Mouse (Mus musculus) kidney, postnatal 0 days (tissue): ENCODE results near the gene Scarf2. TPM values are rescaled to one million over a fixed set of nuclear protein-coding genes. Genes with fewer than 3 reads are reported as not detected.

Source experiments
- ATAC-seq: fragments of 200-750 bp; cut with Nextera tagmentation; replicated peaks from 2 replicates; pipeline ENCODE4 v1.8.0; 2017; ENCODE audit warnings: low read depth, moderate number of reproducible peaks, moderate TSS enrichment, moderate library complexity; ENCODE audit not compliant: low FRiP score
- DNase-seq: peaks from one replicate; pipeline ENCODE4 v3.0.0-alpha.2; 2016; ENCODE audit warnings: low spot score
- H3K27ac ChIP-seq: fragments of 300-500 bp; sonication (generic); 2 replicates; pipeline ENCODE4 v1.5.1; 2014; ENCODE audit warnings: mild to moderate bottlenecking
- H3K27me3 ChIP-seq: fragments of 300-500 bp; sonication (generic); 2 replicates; pipeline ENCODE4 v1.6.1; 2014; ENCODE audit warnings: low read length, mixed read lengths; ENCODE audit not compliant: insufficient read depth
- H3K36me3 ChIP-seq: fragments of 300-500 bp; sonication (generic); 2 replicates; pipeline ENCODE4 v1.6.1; 2014; ENCODE audit warnings: low read length, mixed read lengths; ENCODE audit not compliant: insufficient read depth
- H3K4me1 ChIP-seq: fragments of 300-500 bp; sonication (generic); replicated peaks from 2 replicates; pipeline ENCODE4 v1.6.1; 2014; ENCODE audit warnings: antibody characterized with exemption, low read length, mixed read lengths; ENCODE audit not compliant: insufficient read depth
- H3K4me2 ChIP-seq: fragments of 300-500 bp; sonication (generic); 2 replicates; pipeline ENCODE4 v1.6.1; 2014; ENCODE audit warnings: mild to moderate bottlenecking, low read length, moderate library complexity, mixed read lengths
- H3K4me3 ChIP-seq: fragments of 300-500 bp; sonication (generic); replicated peaks from 2 replicates; pipeline ENCODE4 v1.5.1; 2014; ENCODE audit warnings: low read depth, low read length
- H3K9ac ChIP-seq: fragments of 300-500 bp; sonication (generic); 2 replicates; pipeline ENCODE4 v1.6.1; 2014; ENCODE audit warnings: low read depth, low read length
- H3K9me3 ChIP-seq: fragments of 300-500 bp; sonication (generic); replicated peaks from 2 replicates; pipeline ENCODE4 v1.6.1; 2016; ENCODE audit warnings: low read length, inconsistent platforms, mixed read lengths
- CTCF ChIP-seq: IDR thresholded peaks from 2 replicates; pipeline ENCODE4 v1.5.1; 2016; ENCODE audit warnings: antibody characterized with exemption, low read depth, mild to moderate bottlenecking, moderate library complexity
- WGBS: fragments of 180-500 bp; shearing (Covaris S2); extraction: QIAGEN DNeasy Blood & Tissue Kit; methylation state at CpG from one replicate; pipeline ENCODE4 v1.1.7; 2014; 5-methylcytosine and 5-hydroxymethylcytosine counted together
- polyA plus RNA-seq: library from polyadenylated mRNA; unstranded; fragments of >200 nt; fragmentation: Nextera tagmentation; extraction: Ambion mirVana; gene quantifications from 2 replicates; pipeline ENCODE4 v1.2.1, GENCODE M21; 2015

The Scarf2 gene
- polyA plus RNA-seq, 1 experiment from 2014 or later = 18.7 TPM

DNA sequence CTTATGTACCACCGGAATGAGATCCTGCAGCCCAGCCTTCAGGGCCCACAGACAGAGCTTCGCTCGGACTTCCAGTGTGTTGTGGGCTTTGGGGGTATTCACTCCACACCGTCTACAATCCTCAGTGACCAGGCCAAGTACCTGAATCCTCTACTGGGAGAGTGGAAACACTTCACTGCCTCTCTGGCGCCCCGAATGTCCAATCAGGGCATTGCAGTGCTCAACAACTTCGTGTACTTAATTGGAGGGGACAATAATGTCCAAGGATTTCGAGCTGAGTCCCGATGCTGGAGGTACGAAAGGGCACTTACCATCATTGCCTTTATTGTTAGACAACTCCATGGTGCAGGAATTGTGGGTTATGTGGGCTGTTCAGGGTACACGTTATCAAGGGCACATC is 20.3 kb upstream of the Scarf2 start:
- Histone ChIP-seq H3K27me3 (no peaks in the 10 kb centered on the region), H3K36me3 (peaks cover 38% of the 10 kb centered on the region), H3K9me3 (no peaks in the 10 kb centered on the region), H3K27ac (no peak overlapping the region), H3K4me1 (no peaks in the 10 kb centered on the region), H3K4me3 (no peak overlapping the region), H3K9ac (no peak overlapping the region), H3K4me2 (no peak overlapping the region)
- no peak for ATAC-seq
- DNase-seq = peak; percentile 37
- WGBS = 69% methylated on average over 11 of the region's 11 CpGs
- peak; percentile 66 for TF ChIP-seq CTCF

DNA sequence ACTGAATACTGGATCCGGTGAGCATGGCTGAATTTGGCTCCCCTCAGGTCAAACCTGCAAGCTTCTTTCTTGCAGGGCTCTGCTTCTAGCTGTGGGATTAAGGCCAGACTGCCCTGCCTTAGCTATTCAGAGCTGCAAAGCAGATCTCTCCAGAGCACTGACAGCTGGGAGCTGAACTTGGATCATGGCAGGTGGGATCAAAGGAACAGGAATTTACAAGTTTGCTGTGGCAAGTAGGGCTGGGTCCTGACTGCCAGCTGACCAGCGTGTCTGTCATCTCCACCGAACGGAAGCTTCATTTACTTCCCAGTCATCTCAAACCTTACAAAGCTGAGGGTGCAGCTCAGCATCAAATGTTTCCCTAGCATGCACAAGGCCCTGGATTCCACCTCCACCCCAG is 18.9 kb upstream of the Scarf2 start:
- H3K27ac ChIP-seq = no peak overlapping the region
- H3K9ac ChIP-seq = no peak overlapping the region
- peaks cover 28% of the 10 kb centered on the region for H3K36me3 ChIP-seq
- H3K9me3 ChIP-seq = no peaks in the 10 kb centered on the region
- H3K4me3 ChIP-seq = no peak overlapping the region
- H3K4me1 ChIP-seq = no peaks in the 10 kb centered on the region
- no peak for ATAC-seq
- no peak overlapping the region for H3K4me2 ChIP-seq
- TF ChIP-seq CTCF = no peak
- DNase-seq = no peak
- WGBS = 79% methylated on average over 4 of the region's 4 CpGs
- no peaks in the 10 kb centered on the region for H3K27me3 ChIP-seq

DNA sequence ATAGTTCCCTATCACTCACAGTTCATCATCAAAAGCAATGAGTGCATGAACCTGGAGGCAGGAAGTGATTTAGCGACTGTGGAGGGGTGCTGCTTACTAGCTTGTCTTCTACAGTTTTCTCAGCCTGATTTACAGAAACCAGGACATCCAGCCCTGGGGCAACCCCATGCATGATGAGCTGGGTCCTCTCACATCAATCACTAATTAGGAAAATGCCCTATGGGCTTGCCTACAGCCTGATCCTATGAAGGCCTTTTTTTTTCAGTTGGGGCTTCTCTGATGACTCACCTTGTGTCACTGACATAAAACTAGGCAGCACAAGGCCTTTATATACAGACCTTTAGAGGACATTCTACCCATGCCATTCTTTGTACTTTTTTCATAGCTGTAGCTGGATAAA is 17.4 kb upstream of the Scarf2 start:
- WGBS = 77% methylated on average over 1 of the region's 1 CpGs
- no peak overlapping the region for H3K27ac ChIP-seq
- H3K36me3 ChIP-seq = peaks cover 28% of the 10 kb centered on the region
- TF ChIP-seq CTCF = no peak
- H3K9me3 ChIP-seq = no peaks in the 10 kb centered on the region
- H3K4me3 ChIP-seq = no peak overlapping the region
- no peak overlapping the region for H3K9ac ChIP-seq
- H3K27me3 ChIP-seq = no peaks in the 10 kb centered on the region
- H3K4me2 ChIP-seq = no peak overlapping the region
- H3K4me1 ChIP-seq = no peaks in the 10 kb centered on the region
- ATAC-seq = no peak
- DNase-seq = no peak

DNA sequence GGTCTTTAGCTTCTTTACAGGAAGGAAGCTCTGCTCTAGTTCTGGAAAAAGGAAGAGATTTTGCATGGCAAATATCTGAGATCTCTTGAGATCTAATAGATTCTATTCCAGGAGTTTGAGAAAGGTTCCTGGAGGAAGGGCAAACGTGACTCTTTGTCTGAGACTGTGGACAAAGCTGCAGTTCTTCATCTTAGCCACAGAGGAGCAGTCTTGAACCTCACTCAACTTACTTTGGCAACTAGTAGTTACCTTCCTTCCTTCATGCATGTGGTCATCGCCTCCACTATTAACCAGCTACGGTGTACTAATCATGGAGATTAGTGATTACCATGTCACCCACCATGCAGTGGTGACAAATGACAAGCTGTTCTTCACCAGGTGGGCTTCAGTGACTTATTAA is 11.7 kb upstream of the Scarf2 start:
- Histone ChIP-seq H3K4me2 (no peak overlapping the region), H3K9me3 (no peaks in the 10 kb centered on the region), H3K4me1 (no peaks in the 10 kb centered on the region), H3K27me3 (no peaks in the 10 kb centered on the region), H3K36me3 (peaks cover 36% of the 10 kb centered on the region), H3K27ac (no peak overlapping the region), H3K9ac (0 out of 2 replicates have a peak overlapping the region, but pooled peaks have one; percentile 23), H3K4me3 (no peak overlapping the region)
- TF ChIP-seq CTCF = peak; percentile 65
- ATAC-seq = no peak
- DNase-seq = peak; percentile 58
- 52% methylated on average over 3 of the region's 3 CpGs for WGBS

DNA sequence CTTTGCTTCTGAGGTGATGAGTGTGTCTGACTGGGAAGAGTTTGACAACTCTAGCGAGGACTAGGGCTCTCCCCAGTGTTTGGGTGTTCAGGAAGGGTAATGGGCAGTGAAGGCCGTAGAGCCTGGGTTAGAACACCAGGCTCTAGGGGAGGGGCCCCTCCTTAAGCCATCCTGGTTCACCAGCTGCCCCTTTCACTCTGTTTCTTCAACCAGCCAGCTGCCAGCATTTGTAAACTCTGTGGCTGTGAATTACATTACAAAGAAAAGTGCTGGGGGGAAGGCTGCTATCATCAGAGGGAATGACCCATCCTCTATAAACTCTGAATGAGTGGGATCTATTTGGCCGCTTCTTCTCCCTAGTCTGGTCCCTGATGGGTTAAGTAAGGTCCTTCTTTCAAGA is 4.4 kb upstream of the Scarf2 start:
- H3K36me3 ChIP-seq = peaks cover 12% of the 10 kb centered on the region
- no peak overlapping the region for H3K9ac ChIP-seq
- ATAC-seq (no peak), DNase-seq (no peak)
- H3K4me2 ChIP-seq = no peak overlapping the region
- TF ChIP-seq CTCF = no peak
- no peak overlapping the region for H3K27ac ChIP-seq
- 64% methylated on average over 3 of the region's 3 CpGs for WGBS
- no peaks in the 10 kb centered on the region for H3K9me3 ChIP-seq
- H3K27me3 ChIP-seq = no peaks in the 10 kb centered on the region
- 0 out of 2 replicates have a peak, but pooled peaks cover 6% of the 10 kb centered on the region for H3K4me1 ChIP-seq
- no peak overlapping the region for H3K4me3 ChIP-seq

DNA sequence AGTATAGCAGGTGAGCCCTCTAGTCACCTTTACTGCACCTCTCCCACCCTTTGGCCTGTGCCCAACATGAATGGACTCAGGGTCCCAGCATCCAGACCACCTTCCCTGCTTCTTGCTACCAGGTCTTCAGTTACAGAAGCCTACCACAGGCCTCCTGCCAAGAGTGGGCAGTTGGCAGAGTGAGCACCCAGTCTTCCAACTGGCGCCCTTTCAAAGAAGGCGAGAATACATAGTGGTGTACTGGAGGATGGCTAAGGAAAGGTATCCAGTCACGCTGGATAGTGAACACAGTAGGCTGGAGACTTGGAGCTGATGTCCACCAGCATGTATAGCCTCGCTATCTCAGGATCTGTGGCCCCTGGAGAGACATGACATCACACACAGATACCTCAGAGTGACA is 3.0 kb upstream of the Scarf2 start:
- Histone ChIP-seq H3K4me2 (no peak overlapping the region), H3K9ac (no peak overlapping the region), H3K9me3 (no peaks in the 10 kb centered on the region), H3K4me3 (no peak overlapping the region), H3K36me3 (peaks cover 12% of the 10 kb centered on the region), H3K27me3 (0 out of 2 replicates have a peak, but pooled peaks cover 2% of the 10 kb centered on the region), H3K4me1 (0 out of 2 replicates have a peak, but pooled peaks cover 6% of the 10 kb centered on the region), H3K27ac (no peak overlapping the region)
- no peak for TF ChIP-seq CTCF
- ATAC-seq = no peak
- 89% methylated on average over 4 of the region's 4 CpGs for WGBS
- no peak for DNase-seq

DNA sequence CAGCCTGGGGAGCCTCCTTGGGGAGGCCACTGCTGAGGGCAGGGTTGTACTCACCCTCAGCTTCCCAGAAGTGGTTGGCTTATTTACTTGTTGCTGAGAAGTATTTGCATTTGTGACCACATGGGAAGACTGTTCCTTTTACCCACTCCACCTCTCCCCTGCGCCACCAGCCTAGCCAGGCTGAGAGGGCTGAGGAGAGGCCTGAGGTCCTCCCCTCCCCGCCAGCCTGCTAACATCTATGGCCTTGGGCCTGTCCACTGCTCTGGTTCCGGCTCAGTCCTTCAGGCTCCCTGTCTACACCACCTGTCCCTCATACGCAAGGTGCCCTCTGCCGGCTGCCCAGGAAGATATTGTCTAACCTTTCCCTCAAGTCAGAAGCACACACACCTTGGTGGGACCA is 1.4 kb upstream of the Scarf2 start:
- peak; percentile 16; the same call in 1 of the 2 replicates for TF ChIP-seq CTCF
- H3K9ac ChIP-seq = no peak overlapping the region
- WGBS = 74% methylated on average over 5 of the region's 5 CpGs
- H3K4me1 ChIP-seq = 0 out of 2 replicates have a peak, but pooled peaks cover 6% of the 10 kb centered on the region
- peaks cover 7% of the 10 kb centered on the region; the same call in 1 of the 2 replicates for H3K36me3 ChIP-seq
- no peak for DNase-seq
- peaks cover 10% of the 10 kb centered on the region; the same call in 1 of the 2 replicates for H3K27me3 ChIP-seq
- no peak overlapping the region for H3K27ac ChIP-seq
- no peak for ATAC-seq
- no peak overlapping the region for H3K4me3 ChIP-seq
- H3K9me3 ChIP-seq = no peaks in the 10 kb centered on the region
- no peak overlapping the region for H3K4me2 ChIP-seq
